Mouse (Mus musculus): ENCODE results near the gene Galnt2.

Galnt2 gene

GRCm38 (mm10) chr8:124232280-124232600 is 1.0 kb downstream of the Galnt2 start:
- in situ Hi-C loops (cut with MboI, MseI), result no loop called here

- in situ Hi-C loops (cut with MboI, MseI), result no loop called here
Measured at GRCm38 (mm10) chr8:124234496-124234895, 3.3 kb downstream of the Galnt2 start.

- in situ Hi-C loops (cut with MboI, MseI), result no loop called here
Measured at GRCm38 (mm10) chr8:124235536-124235935, 4.3 kb downstream of the Galnt2 start.

- in situ Hi-C loops (cut with MboI, MseI), result no loop called here
Measured at GRCm38 (mm10) chr8:124239350-124239749, 8.2 kb downstream of the Galnt2 start.

GRCm38 (mm10) chr8:124240932-124241331 is 9.7 kb downstream of the Galnt2 start:
- in situ Hi-C loops (cut with MboI, MseI), result no loop called here

GRCm38 (mm10) chr8:124242208-124242607 is 11.0 kb downstream of the Galnt2 start:
- in situ Hi-C loops (cut with MboI, MseI), result no loop called here

- in situ Hi-C loops (cut with MboI, MseI), result no loop called here
Measured at GRCm38 (mm10) chr8:124242913-124243312, 11.7 kb downstream of the Galnt2 start.

- in situ Hi-C loops (cut with MboI, MseI), result no loop called here
Measured at GRCm38 (mm10) chr8:124247581-124247980, 16.4 kb downstream of the Galnt2 start.

- in situ Hi-C loops (cut with MboI, MseI), result no loop called here
Measured at GRCm38 (mm10) chr8:124248688-124249087, 17.5 kb downstream of the Galnt2 start.

GRCm38 (mm10) chr8:124250255-124250654 is 19.1 kb downstream of the Galnt2 start:
- in situ Hi-C loops (cut with MboI, MseI), result loop anchor here (25.0 kb wide), 2 partner anchors 1238 to 1312 kb away; partner anchors contain the start of gene Sipa1l2

GRCm38 (mm10) chr8:124250785-124251184 is 19.6 kb downstream of the Galnt2 start:
- in situ Hi-C loops (cut with MboI, MseI), result loop anchor here (25.0 kb wide), 2 partner anchors 1238 to 1312 kb away; partner anchors contain the start of gene Sipa1l2

GRCm38 (mm10) chr8:124252533-124252950 is 21.4 kb downstream of the Galnt2 start:
- in situ Hi-C loops (cut with MboI, MseI), result loop anchor here (25.0 kb wide), 2 partner anchors 1240 to 1310 kb away; partner anchors contain the start of gene Sipa1l2

- in situ Hi-C loops (cut with MboI, MseI), result loop anchor here (25.0 kb wide), 2 partner anchors 1242 to 1308 kb away; partner anchors contain the start of gene Sipa1l2
Measured at GRCm38 (mm10) chr8:124253939-124254338, 22.7 kb downstream of the Galnt2 start.

- in situ Hi-C loops (cut with MboI, MseI), result loop anchor here (25.0 kb wide), 2 partner anchors 1245 to 1305 kb away; partner anchors contain the start of gene Sipa1l2
Measured at GRCm38 (mm10) chr8:124256841-124257240, 25.6 kb downstream of the Galnt2 start.

GRCm38 (mm10) chr8:124257363-124257762 is 26.2 kb downstream of the Galnt2 start:
- in situ Hi-C loops (cut with MboI, MseI), result loop anchor here (25.0 kb wide), 2 partner anchors 1245 to 1305 kb away; partner anchors contain the start of gene Sipa1l2

- in situ Hi-C loops (cut with MboI, MseI), result loop anchor here (25.0 kb wide), 2 partner anchors 1247 to 1303 kb away; partner anchors contain the start of gene Sipa1l2
Measured at GRCm38 (mm10) chr8:124259146-124259545, 28.0 kb downstream of the Galnt2 start.

GRCm38 (mm10) chr8:124259925-124260324 is 28.7 kb downstream of the Galnt2 start:
- in situ Hi-C loops (cut with MboI, MseI), result loop anchor here (25.0 kb wide), 2 partner anchors 1248 to 1302 kb away; partner anchors contain the start of gene Sipa1l2

GRCm38 (mm10) chr8:124260371-124260770 is 29.2 kb downstream of the Galnt2 start:
- in situ Hi-C loops (cut with MboI, MseI), result loop anchor here (25.0 kb wide), 2 partner anchors 1248 to 1302 kb away; partner anchors contain the start of gene Sipa1l2

GRCm38 (mm10) chr8:124263058-124263457 is 31.9 kb downstream of the Galnt2 start:
- in situ Hi-C loops (cut with MboI, MseI), result loop anchor here (25.0 kb wide), 2 partner anchors 1251 to 1299 kb away; partner anchors contain the start of gene Sipa1l2

- in situ Hi-C loops (cut with MboI, MseI), result loop anchor here (25.0 kb wide), 2 partner anchors 1252 to 1298 kb away; partner anchors contain the start of gene Sipa1l2
Measured at GRCm38 (mm10) chr8:124264032-124264431, 32.8 kb downstream of the Galnt2 start.

GRCm38 (mm10) chr8:124264671-124265070 is 33.5 kb downstream of the Galnt2 start:
- in situ Hi-C loops (cut with MboI, MseI), result loop anchor here (25.0 kb wide), 2 partner anchors 1252 to 1298 kb away; partner anchors contain the start of gene Sipa1l2

- in situ Hi-C loops (cut with MboI, MseI), result loop anchor here (25.0 kb wide), 2 partner anchors 1253 to 1297 kb away; partner anchors contain the start of gene Sipa1l2
Measured at GRCm38 (mm10) chr8:124265130-124265529, 33.9 kb downstream of the Galnt2 start.

- in situ Hi-C loops (cut with MboI, MseI), result loop anchor here (25.0 kb wide), 2 partner anchors 1253 to 1297 kb away; partner anchors contain the start of gene Sipa1l2
Measured at GRCm38 (mm10) chr8:124265798-124266197, 34.6 kb downstream of the Galnt2 start.

Measured in T-helper 2 cell (primary cell).